Comparison of ENCODE assay signal across 23 mouse cellular contexts in genomic region chr5:101979594-101979993, GRCm38 (mm10).
DNase-seq lines count a peak whose midpoint lies in the region; ATAC-seq and TF ChIP-seq lines count a peak whose summit lies in the region.
"Had no signal": no experiment of that assay in that cellular context is flagged by ENCODE, and none has a peak within 500 bp of the region (broad histone marks: within the 10 kb centered on the region; RNA-seq: fewer than 3 reads in every experiment).

No protein-coding gene starts in this region.

- H3K27ac ChIP-seq in stomach, embryonic 15.5 days = no peak overlapping the region
- H3K27ac ChIP-seq in stomach, postnatal 0 days (replicated peaks) = no peak overlapping the region
- H3K27ac ChIP-seq in liver, embryonic 14.5 days = peak overlapping the region; percentile 52
- H3K27ac ChIP-seq: embryonic facial prominence, embryonic 10.5 days; hindbrain, embryonic 12.5 days; neural tube, embryonic 13.5 days had no signal

- H3K36me3 ChIP-seq in stomach, embryonic 15.5 days = peaks cover 19% of the 10 kb centered on the region; the same call in 1 of the 2 replicates
- H3K36me3 ChIP-seq in stomach, postnatal 0 days (ENCODE audit: control insufficient read depth, insufficient read depth, low read length) = no peaks in the 10 kb centered on the region
- peaks cover 24% of the 10 kb centered on the region for H3K36me3 ChIP-seq in erythroblast, embryonic 14.5 days (ENCODE audit: control insufficient read depth)
- no peaks in the 10 kb centered on the region for H3K36me3 ChIP-seq in liver, embryonic 14.5 days (replicated peaks; ENCODE audit: control insufficient read depth, insufficient read depth, low read depth)

- H3K4me1 ChIP-seq in stomach, embryonic 15.5 days = peaks cover 3% of the 10 kb centered on the region; the same call in 1 of the 2 replicates
- H3K4me1 ChIP-seq in stomach, postnatal 0 days (replicated peaks; ENCODE audit: control insufficient read depth, insufficient read depth) = no peaks in the 10 kb centered on the region
- H3K4me1 ChIP-seq in erythroblast, embryonic 14.5 days (ENCODE audit: control insufficient read depth) = peaks cover 31% of the 10 kb centered on the region
- peaks cover 9 to 16% of the 10 kb centered on the region in 2 experiments for H3K4me1 ChIP-seq in liver, embryonic 14.5 days (replicated peaks; ENCODE audit: control insufficient read depth in 2 of 2, insufficient read depth in 2 of 2, low read length in 1 of 2)
- H3K4me1 ChIP-seq: embryonic facial prominence, embryonic 10.5 days; hindbrain, embryonic 12.5 days had no signal

- DNase-seq in stomach, postnatal 0 days (ENCODE audit: low spot score) = no peak
- peak; percentile 77 to 80 (median 78) for DNase-seq in liver, embryonic 14.5 days (ENCODE audit: low read depth in 3 of 3, low spot score in 3 of 3)
- no peak for DNase-seq in kidney, adult 8-10 months
- DNase-seq in gastrocnemius, postnatal 36 days = no peak
- no peak for DNase-seq in kidney, adult 18-20 months
- DNase-seq: adrenal gland, adult 8-10 months; B cell, adult 2 months; cerebellum, adult 8-10 months; gastrocnemius, postnatal 14 days; kidney, adult 2 months; kidney, postnatal 4 days; layer of hippocampus, adult 9-11 months; lung, adult 2 months; lung, postnatal 36 days; right cerebral cortex, adult 18-20 months; thymus, adult 18-20 months had no signal

- no peak overlapping the region for H3K9ac ChIP-seq in stomach, embryonic 15.5 days
- no peak overlapping the region for H3K9ac ChIP-seq in stomach, postnatal 0 days (ENCODE audit: low read length)
- H3K9ac ChIP-seq in liver, embryonic 14.5 days (replicated peaks) = peak overlapping the region; percentile 34; the same call in 1 of the 2 replicates
- H3K9ac ChIP-seq: hindbrain, embryonic 12.5 days; neural tube, embryonic 13.5 days had no signal

- no peak for TF ChIP-seq EP300 in stomach, postnatal 0 days (optimal IDR thresholded peaks at IDR 0.05)
- TF ChIP-seq EP300 in liver, embryonic 14.5 days (IDR thresholded peaks at IDR 0.05; ENCODE audit: low read depth) = peak; percentile 96

- H3K4me2 ChIP-seq in stomach, embryonic 15.5 days = no peak overlapping the region
- H3K4me2 ChIP-seq in stomach, postnatal 0 days (replicated peaks; ENCODE audit: low read depth) = no peak overlapping the region
- H3K4me2 ChIP-seq in liver, embryonic 14.5 days (ENCODE audit: low read depth) = peak overlapping the region; percentile 67
- H3K4me2 ChIP-seq: hindbrain, embryonic 12.5 days; midbrain, embryonic 11.5 days; neural tube, embryonic 13.5 days had no signal

- no peaks in the 10 kb centered on the region for H3K27me3 ChIP-seq in stomach, embryonic 15.5 days (replicated peaks)
- H3K27me3 ChIP-seq in stomach, postnatal 0 days (ENCODE audit: control insufficient read depth, insufficient read depth, low read length) = no peaks in the 10 kb centered on the region
- no peaks in the 10 kb centered on the region for H3K27me3 ChIP-seq in erythroblast, embryonic 14.5 days (ENCODE audit: control insufficient read depth)
- no peaks in the 10 kb centered on the region for H3K27me3 ChIP-seq in liver, embryonic 14.5 days (ENCODE audit: control insufficient read depth, insufficient read depth, low read length)
- H3K27me3 ChIP-seq: hindbrain, embryonic 12.5 days; neural tube, embryonic 13.5 days had no signal

- ATAC-seq in stomach, embryonic 15.5 days (ENCODE audit: insufficient read depth, low FRiP score, low read depth) = peak; percentile 43; the same call in 1 of the 2 replicates
- no peak for ATAC-seq in stomach, postnatal 0 days (ENCODE audit: low FRiP score, low TSS enrichment)
- ATAC-seq in liver, embryonic 14.5 days (ENCODE audit: insufficient read depth) = peak; percentile 94
- ATAC-seq: forebrain, embryonic 14.5 days had no signal

- H3K4me3 ChIP-seq in stomach, embryonic 15.5 days (replicated peaks) = no peak overlapping the region
- no peak overlapping the region for H3K4me3 ChIP-seq in stomach, postnatal 0 days (ENCODE audit: low read depth, low read length)
- peak overlapping the region; percentile 41 for H3K4me3 ChIP-seq in erythroblast, embryonic 14.5 days (replicated peaks)
- peak overlapping the region in 1 of 2 experiments; percentile 23; a peak in 2 of 4 replicates for H3K4me3 ChIP-seq in liver, embryonic 14.5 days (ENCODE audit: insufficient read depth in 1 of 2, low read depth in 2 of 2, low read length in 2 of 2)
- H3K4me3 ChIP-seq: embryonic facial prominence, embryonic 10.5 days; hindbrain, embryonic 12.5 days; neural tube, embryonic 13.5 days had no signal

- H3K9me3 ChIP-seq in stomach, embryonic 15.5 days = no peaks in the 10 kb centered on the region
- no peaks in the 10 kb centered on the region for H3K9me3 ChIP-seq in stomach, postnatal 0 days (ENCODE audit: control insufficient read depth, low read length)
- no peaks in the 10 kb centered on the region for H3K9me3 ChIP-seq in erythroblast, embryonic 14.5 days (ENCODE audit: control insufficient read depth, low read length)
- H3K9me3 ChIP-seq in liver, embryonic 14.5 days (ENCODE audit: control insufficient read depth, low read length) = no peaks in the 10 kb centered on the region
- H3K9me3 ChIP-seq: embryonic facial prominence, embryonic 10.5 days; hindbrain, embryonic 12.5 days; neural tube, embryonic 13.5 days had no signal

- intact Hi-C loops in gastrocnemius, postnatal 36 days (cut with DNase I) = no loop called here

- WGBS in stomach, embryonic 15.5 days = 77% methylated on average over 6 of the region's 6 CpGs
- WGBS in stomach, postnatal 0 days = 86% methylated on average over 6 of the region's 6 CpGs
- WGBS in liver, embryonic 14.5 days (ENCODE audit: insufficient replicate concordance) = 9% methylated on average over 6 of the region's 6 CpGs

- no peak for TF ChIP-seq CTCF in stomach, postnatal 0 days (IDR thresholded peaks at IDR 0.05; ENCODE audit: low read depth)
- TF ChIP-seq CTCF in liver, embryonic 14.5 days (IDR thresholded peaks at IDR 0.05; ENCODE audit: low read depth) = no peak

Comparison
In these comparisons a context has a peak if more than half of its experiments do, and no peak if none do; other contexts are left out.
1. DNase-seq: peak in liver, embryonic 14.5 days (3 of 3); none in stomach, postnatal 0 days (single experiment), kidney, adult 8-10 months (0 of 2), gastrocnemius, postnatal 36 days (0 of 2) and kidney, adult 18-20 months (single experiment).